Mouse (Mus musculus) right cerebral cortex, postnatal 10 days (tissue): ENCODE measurements at regions not wholly inside any gene's neighbourhood (a gene's known extent, or its start where the extent isn't known, plus 50 kb on each side); places are given as distances from the start of the nearest gene placed in this dataset.

Source experiments
- DNase-seq, 2 experiments: peaks; one replicate each; pipeline ENCODE4 v3.0.0; 2021; ENCODE audit warnings: low spot score in 2 of 2

- no peak for DNase-seq
Observed at GRCm38 (mm10) chr6:51094304-51094703, 338.2 kb upstream of the Nfe2l3 start.

GRCm38 (mm10) chr6:51097488-51097887, 335.0 kb upstream of the Nfe2l3 start:
- DNase-seq: no peak

GRCm38 (mm10) chr6:51100341-51100740, 332.1 kb upstream of the Nfe2l3 start:
- DNase-seq: no peak

- no peak for DNase-seq
Observed at GRCm38 (mm10) chr6:51103236-51103635, 329.2 kb upstream of the Nfe2l3 start.

GRCm38 (mm10) chr6:51104336-51104735, 328.1 kb upstream of the Nfe2l3 start:
- DNase-seq: no peak

- no peak for DNase-seq
Observed at GRCm38 (mm10) chr6:51108336-51108956, 324.0 kb upstream of the Nfe2l3 start.

- DNase-seq: no peak
Observed at GRCm38 (mm10) chr6:51110596-51110995, 321.9 kb upstream of the Nfe2l3 start.

GRCm38 (mm10) chr6:51114604-51115333, 317.7 kb upstream of the Nfe2l3 start:
- no peak for DNase-seq

- no peak for DNase-seq
Observed at GRCm38 (mm10) chr6:51118833-51119535, 313.5 kb upstream of the Nfe2l3 start.

GRCm38 (mm10) chr6:51119691-51120302, 312.7 kb upstream of the Nfe2l3 start:
- DNase-seq: no peak

- DNase-seq: no peak
Observed at GRCm38 (mm10) chr6:51122941-51123340, 309.5 kb upstream of the Nfe2l3 start.

GRCm38 (mm10) chr6:51127851-51128250, 304.6 kb upstream of the Nfe2l3 start:
- DNase-seq: no peak

- no peak for DNase-seq
Observed at GRCm38 (mm10) chr6:51129096-51129495, 303.4 kb upstream of the Nfe2l3 start.

GRCm38 (mm10) chr6:51129591-51129990, 302.9 kb upstream of the Nfe2l3 start:
- no peak for DNase-seq

GRCm38 (mm10) chr6:51144762-51145161, 287.7 kb upstream of the Nfe2l3 start:
- no peak for DNase-seq

GRCm38 (mm10) chr6:51145863-51146262, 286.6 kb upstream of the Nfe2l3 start:
- DNase-seq: no peak

GRCm38 (mm10) chr6:51148821-51149220, 283.6 kb upstream of the Nfe2l3 start:
- DNase-seq: no peak

GRCm38 (mm10) chr6:51150066-51150465, 282.4 kb upstream of the Nfe2l3 start:
- no peak for DNase-seq

- DNase-seq: no peak
Observed at GRCm38 (mm10) chr6:51150486-51150885, 282.0 kb upstream of the Nfe2l3 start.

- DNase-seq: no peak
Observed at GRCm38 (mm10) chr6:51150916-51151315, 281.6 kb upstream of the Nfe2l3 start.

GRCm38 (mm10) chr6:51156836-51157370, 275.6 kb upstream of the Nfe2l3 start:
- no peak for DNase-seq

GRCm38 (mm10) chr6:51161149-51161548, 271.3 kb upstream of the Nfe2l3 start:
- DNase-seq: no peak
